Mouse (Mus musculus) forebrain, embryonic 16.5 days (tissue): ENCODE measurements around the gene Hist2h2ac. TPM values are rescaled to one million over a fixed set of nuclear protein-coding genes. Genes with fewer than 3 reads are reported as not detected.
"Not testable (repeated sequence)": the region's sequence is repeated elsewhere in the genome, so short reads cannot be mapped to it uniquely, and the experiment has no call there.

Experiments
- ATAC-seq: fragments of 200-750 bp; cut with Nextera tagmentation; 2 replicates; pipeline ENCODE4 v1.8.0; 2017; ENCODE audit warnings: mild to moderate bottlenecking, moderate library complexity
- H3K27ac ChIP-seq: fragments of 300-500 bp; sonication (generic); 2 replicates; pipeline ENCODE4 v1.5.1; 2014; ENCODE audit warnings: low read length, control low read depth
- H3K27me3 ChIP-seq: fragments of 300-500 bp; sonication (generic); replicated peaks from 2 replicates; pipeline ENCODE4 v1.6.1; 2014; ENCODE audit warnings: low read length; ENCODE audit not compliant: control insufficient read depth, insufficient read depth
- H3K36me3 ChIP-seq: fragments of 300-500 bp; sonication (generic); 2 replicates; pipeline ENCODE4 v1.6.1; 2014; ENCODE audit not compliant: control insufficient read depth, insufficient read depth
- H3K4me1 ChIP-seq: fragments of 300-500 bp; sonication (generic); replicated peaks from 2 replicates; pipeline ENCODE4 v1.6.1; 2014; ENCODE audit warnings: low read length; ENCODE audit not compliant: control insufficient read depth, insufficient read depth
- H3K4me2 ChIP-seq: fragments of 300-500 bp; sonication (generic); 2 replicates; pipeline ENCODE4 v1.6.1; 2014; ENCODE audit warnings: mild to moderate bottlenecking, low read length, control low read depth
- H3K4me3 ChIP-seq: fragments of 300-500 bp; sonication (generic); replicated peaks from 2 replicates; pipeline ENCODE4 v1.5.1; 2014; ENCODE audit warnings: mild to moderate bottlenecking, low read length, control low read depth
- H3K9ac ChIP-seq: fragments of 300-500 bp; sonication (generic); replicated peaks from 2 replicates; pipeline ENCODE4 v1.6.1; 2014; ENCODE audit warnings: low read depth, low read length, control low read depth
- H3K9me3 ChIP-seq: fragments of 300-500 bp; sonication (generic); 2 replicates; pipeline ENCODE4 v1.6.1; 2016; ENCODE audit warnings: low read length; ENCODE audit not compliant: control insufficient read depth
- WGBS: fragments of 180-500 bp; shearing (Covaris S2); extraction: QIAGEN DNeasy Blood & Tissue Kit; methylation state at CpG from one replicate; pipeline ENCODE4 v1.1.7; 2014; 5-methylcytosine and 5-hydroxymethylcytosine counted together
- polyA plus RNA-seq: library from polyadenylated mRNA; unstranded; fragments of >200 nt; fragmentation: Nextera tagmentation; extraction: Ambion mirVana; gene quantifications from 2 replicates; pipeline ENCODE4 v1.2.1, GENCODE M21; 2015

Hist2h2ac gene
- polyA plus RNA-seq, 1 experiment from 2014 or later = 2.1 TPM

GRCm38 (mm10) chr3:96220131-96220764 is 432 bp downstream of the Hist2h2ac start:
- WGBS = under 1% methylated on average over 24 of the region's 47 CpGs
- Histone ChIP-seq H3K4me3 (peak overlapping the region; percentile 72), H3K27ac (peak overlapping the region; percentile 98), H3K9ac (peak overlapping the region; percentile 76), H3K4me1 (peaks cover 19% of the 10 kb centered on the region), H3K4me2 (peak overlapping the region; percentile 86)
- ATAC-seq = peak; percentile 3; the same call in 1 of the 2 replicates
- not testable (repeated sequence) for H3K27me3 ChIP-seq, H3K36me3 ChIP-seq, H3K9me3 ChIP-seq

- H3K9me3 ChIP-seq = no peaks in the 10 kb centered on the region
- peaks cover 19% of the 10 kb centered on the region for H3K4me1 ChIP-seq
- under 1% methylated on average over 30 of the region's 37 CpGs for WGBS
- H3K4me2 ChIP-seq = peak within 1 kb of the TSS; percentile 86
- ATAC-seq = peak; percentile 92
- no peaks in the 10 kb centered on the region for H3K36me3 ChIP-seq
- H3K9ac ChIP-seq = peak within 1 kb of the TSS; percentile 76
- H3K27me3 ChIP-seq = no peaks in the 10 kb centered on the region
- H3K27ac ChIP-seq = peak within 1 kb of the TSS; percentile 98
- peak within 1 kb of the TSS; percentile 72 for H3K4me3 ChIP-seq
Observed at GRCm38 (mm10) chr3:96219661-96220130, 984 bp downstream of the Hist2h2ac start, which contains the start of the genes Bola1 and Hist2h2ab. Gene Bola1, minus strand, starts transcription at chr3:96219709. Gene Hist2h2ab, plus strand, starts transcription at chr3:96219865.

GRCm38 (mm10) chr3:96219191-96219641 is 1.5 kb downstream of the Hist2h2ac start:
- Histone ChIP-seq H3K27me3 (no peaks in the 10 kb centered on the region), H3K27ac (peak overlapping the region; percentile 98), H3K4me1 (peaks cover 19% of the 10 kb centered on the region), H3K9me3 (no peaks in the 10 kb centered on the region), H3K4me2 (peak overlapping the region; percentile 86), H3K4me3 (peak overlapping the region; percentile 72), H3K36me3 (no peaks in the 10 kb centered on the region), H3K9ac (peak overlapping the region; percentile 60)
- peak; percentile 24 for ATAC-seq
- WGBS = under 1% methylated on average over 12 of the region's 12 CpGs

GRCm38 (mm10) chr3:96209242-96209641 is 11.4 kb downstream of the Hist2h2ac start:
- Histone ChIP-seq H3K4me3 (no peak overlapping the region), H3K36me3 (no peaks in the 10 kb centered on the region), H3K4me2 (no peak overlapping the region), H3K4me1 (no peaks in the 10 kb centered on the region), H3K27me3 (no peaks in the 10 kb centered on the region), H3K9me3 (no peaks in the 10 kb centered on the region), H3K27ac (no peak overlapping the region), H3K9ac (no peak overlapping the region)
- ATAC-seq = no peak
- 25% methylated on average over 15 of the region's 15 CpGs for WGBS

GRCm38 (mm10) chr3:96207819-96208218 is 12.9 kb downstream of the Hist2h2ac start:
- H3K9me3 ChIP-seq = no peaks in the 10 kb centered on the region
- no peaks in the 10 kb centered on the region for H3K36me3 ChIP-seq
- no peaks in the 10 kb centered on the region for H3K27me3 ChIP-seq
- H3K4me2 ChIP-seq = no peak overlapping the region
- no peak for ATAC-seq
- H3K27ac ChIP-seq = no peak overlapping the region
- H3K9ac ChIP-seq = no peak overlapping the region
- no peak overlapping the region for H3K4me3 ChIP-seq
- WGBS = 86% methylated on average over 3 of the region's 3 CpGs
- H3K4me1 ChIP-seq = no peaks in the 10 kb centered on the region

- no peaks in the 10 kb centered on the region for H3K9me3 ChIP-seq
- H3K4me3 ChIP-seq = no peak overlapping the region
- ATAC-seq = no peak
- 96% methylated on average over 2 of the region's 2 CpGs for WGBS
- 0 out of 2 replicates have a peak, but pooled peaks cover 3% of the 10 kb centered on the region for H3K36me3 ChIP-seq
- no peaks in the 10 kb centered on the region for H3K27me3 ChIP-seq
- no peak overlapping the region for H3K4me2 ChIP-seq
- no peak overlapping the region for H3K27ac ChIP-seq
- no peak overlapping the region for H3K9ac ChIP-seq
- peaks cover 11% of the 10 kb centered on the region for H3K4me1 ChIP-seq
Observed at GRCm38 (mm10) chr3:96199731-96200130, 20.9 kb downstream of the Hist2h2ac start.

GRCm38 (mm10) chr3:96198601-96199251 is 22.0 kb downstream of the Hist2h2ac start:
- 20% methylated on average over 6 of the region's 8 CpGs for WGBS
- H3K4me3 ChIP-seq, H3K9me3 ChIP-seq, ATAC-seq, H3K27me3 ChIP-seq, H3K27ac ChIP-seq, H3K36me3 ChIP-seq, H3K9ac ChIP-seq: not testable (repeated sequence)
- H3K4me2 ChIP-seq = peak overlapping the region; percentile 95
- H3K4me1 ChIP-seq = peaks cover 11% of the 10 kb centered on the region

- 0 out of 2 replicates have a peak, but pooled peaks cover 3% of the 10 kb centered on the region for H3K36me3 ChIP-seq
- peak overlapping the region; percentile 95 for H3K4me2 ChIP-seq
- peak overlapping the region; percentile 37; the same call in 1 of the 2 replicates for H3K27ac ChIP-seq
- peak overlapping the region; percentile 46 for H3K9ac ChIP-seq
- peak; percentile 11 for ATAC-seq
- no peaks in the 10 kb centered on the region for H3K9me3 ChIP-seq
- no peaks in the 10 kb centered on the region for H3K27me3 ChIP-seq
- WGBS = 10% methylated on average over 6 of the region's 6 CpGs
- peaks cover 11% of the 10 kb centered on the region for H3K4me1 ChIP-seq
- H3K4me3 ChIP-seq = peak overlapping the region; percentile 75
Observed at GRCm38 (mm10) chr3:96198181-96198580, 22.5 kb downstream of the Hist2h2ac start.

- H3K4me2 ChIP-seq = peak overlapping the region; percentile 95
- no peaks in the 10 kb centered on the region for H3K27me3 ChIP-seq
- H3K9ac ChIP-seq = peak overlapping the region; percentile 91
- ATAC-seq = peak; percentile 96
- peak overlapping the region; percentile 75 for H3K4me3 ChIP-seq
- H3K9me3 ChIP-seq = no peaks in the 10 kb centered on the region
- under 1% methylated on average over 50 of the region's 50 CpGs for WGBS
- H3K27ac ChIP-seq = peak overlapping the region; percentile 98
- H3K36me3 ChIP-seq = peaks cover 6% of the 10 kb centered on the region; the same call in 1 of the 2 replicates
- H3K4me1 ChIP-seq = peaks cover 11% of the 10 kb centered on the region
Observed at GRCm38 (mm10) chr3:96197129-96197749, 23.4 kb downstream of the Hist2h2ac start.
